Mouse (Mus musculus): ENCODE results near the gene Pip5k1a. TPM values are rescaled to one million over a fixed set of nuclear protein-coding genes. Genes with fewer than 3 reads are reported as not detected.
A peak's percentile ranks its signal among the peaks of the same experiment; 100 is the strongest.

The Pip5k1a gene
- total RNA-seq, 2 experiments from 2014 or later = 14.2 to 15.2 TPM

GRCm38 (mm10) chr3:95014428-95015151 is 92.1 kb downstream of the Pip5k1a start:
- intact Hi-C loops (cut with DNase I) = no loop called here
- DNase-seq (ENCODE audit: low spot score) = peak; percentile 36

GRCm38 (mm10) chr3:95013699-95014427 is 92.9 kb downstream of the Pip5k1a start:
- intact Hi-C loops (cut with DNase I) = no loop called here
- DNase-seq (ENCODE audit: low spot score) = no peak

GRCm38 (mm10) chr3:95012982-95013381 is 93.7 kb downstream of the Pip5k1a start:
- no peak for DNase-seq (ENCODE audit: low spot score)
- intact Hi-C loops (cut with DNase I) = no loop called here

- intact Hi-C loops (cut with DNase I) = no loop called here
- no peak for DNase-seq (ENCODE audit: low spot score)
Observed at GRCm38 (mm10) chr3:95010396-95010795, 96.3 kb downstream of the Pip5k1a start.

Small RNA genes lying within 50 kb of the gene (microRNA-seq; reads per million reads assigned to microRNA genes)
- not detected for gene Mir8099-1

Other genes with a start within 250 kb of the Pip5k1a start
- 100 to 1,000 TPM; 217 to 228 TPM for gene Psmb4, start 220.0 kb downstream of the Pip5k1a start, total RNA-seq (2021)
- 10 to 100 TPM; 93.9 to 98.3 TPM for gene Selenbp1, start 173.9 kb downstream of the Pip5k1a start, total RNA-seq (2021)
- gene Rfx5, start 152.9 kb downstream of the Pip5k1a start, total RNA-seq (2021) = 1 to 10 TPM; 6.2 to 6.9 TPM
- 10 to 100 TPM; 25.3 to 27.0 TPM for gene Pi4kb, start 132.2 kb downstream of the Pip5k1a start, total RNA-seq (2021)
- 10 to 100 TPM; 10.8 to 11.1 TPM for gene Zfp687, start 91.5 kb downstream of the Pip5k1a start, total RNA-seq (2021)
- 100 to 1,000 TPM; 119 to 129 TPM for gene Psmd4, start 64.3 kb downstream of the Pip5k1a start, total RNA-seq (2021)
- 10 to 100 TPM; 31.3 to 32.2 TPM for gene Vps72, start 4.1 kb upstream of the Pip5k1a start, total RNA-seq (2021)
- 10 to 100 TPM; 17.3 to 24.5 TPM for gene Tmod4, start 17.5 kb upstream of the Pip5k1a start, total RNA-seq (2021)
- 10 to 100 TPM; 28.3 to 31.4 TPM for gene Scnm1, start 27.1 kb upstream of the Pip5k1a start, total RNA-seq (2021)
- 1 to 10 TPM; 6.7 to 7.9 TPM for gene Lysmd1, start 27.2 kb upstream of the Pip5k1a start, total RNA-seq (2021)
- 1 to 10 TPM; 2.0 to 2.1 TPM for gene Tnfaip8l2, start 35.4 kb upstream of the Pip5k1a start, total RNA-seq (2021)
- 1 to 10 TPM; 7.3 to 9.4 TPM for gene Sema6c, start 53.5 kb upstream of the Pip5k1a start, total RNA-seq (2021)
- 10 to 100 TPM; 12.7 to 14.1 TPM for gene Gabpb2, start 111.0 kb upstream of the Pip5k1a start, total RNA-seq (2021)
- 10 to 100 TPM; 19.9 to 26.0 TPM for gene Cdc42se1, start 121.8 kb upstream of the Pip5k1a start, total RNA-seq (2021)
- 1 to 10 TPM; 6.6 to 7.5 TPM for gene Mllt11, start 125.2 kb upstream of the Pip5k1a start, total RNA-seq (2021)
- gene Gm128, start 134.7 kb upstream of the Pip5k1a start, total RNA-seq (2021) = not detected
- gene Bnipl, start 144.3 kb upstream of the Pip5k1a start, total RNA-seq (2021) = not detected
- gene Mindy1, start 174.4 kb upstream of the Pip5k1a start, total RNA-seq (2021) = 10 to 100 TPM; 20.2 to 23.4 TPM
- gene Prune1, start 175.1 kb upstream of the Pip5k1a start, total RNA-seq (2021) = 10 to 100 TPM; 22.1 to 22.8 TPM
- gene Anxa9, start 200.2 kb upstream of the Pip5k1a start, total RNA-seq (2021) = under 1 TPM; 0.52 to 0.59 TPM
- gene Cers2, start 207.9 kb upstream of the Pip5k1a start, total RNA-seq (2021) = 10 to 100 TPM; 35.9 to 40.4 TPM

All from heart, postnatal 25 days (tissue).